Comparison of ENCODE assay signal across 15 mouse cellular contexts in the genomic region with DNA sequence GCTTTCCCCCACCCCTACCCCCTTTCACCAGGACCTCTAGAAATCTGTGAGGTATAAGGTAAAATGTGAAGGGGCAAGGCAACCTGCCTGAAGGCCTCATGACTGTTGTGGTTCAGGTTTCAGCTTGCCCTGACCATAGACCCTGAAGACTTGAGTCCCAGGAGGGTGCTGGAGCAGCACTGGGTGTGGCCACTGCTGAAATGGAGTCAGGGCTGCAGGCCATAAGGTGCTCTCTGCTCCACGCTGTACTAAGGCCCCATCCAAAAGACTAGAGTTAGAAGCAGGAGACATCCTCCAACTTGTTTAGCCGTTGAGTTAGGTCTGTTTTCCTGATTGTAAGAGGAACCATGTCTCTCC. TPM values are rescaled to one million over a fixed set of nuclear protein-coding genes. Genes with fewer than 3 reads are reported as not detected.
A peak's percentile ranks its signal among the peaks of the same experiment; 100 is the strongest.
DNase-seq lines count a peak whose midpoint lies in the region; TF ChIP-seq lines count a peak whose summit lies in the region.
"Had no signal": no experiment of that assay in that cellular context is flagged by ENCODE, and none has a peak within 500 bp of the region (broad histone marks: within the 10 kb centered on the region; RNA-seq: fewer than 3 reads in every experiment).

No protein-coding gene starts in this region.

- dilution Hi-C loops in CH12.LX (cut with MboI; ENCODE audit: extremely low pct_ligation_motif_present, extremely low pct_unique_long_range_greater_than_20kb, low sequenced_read_pairs), result no loop called here

- no peaks in the 10 kb centered on the region for H3K4me1 ChIP-seq in lung, adult 2 months (ENCODE audit: control insufficient read depth, insufficient read depth, low read length)
- H3K4me1 ChIP-seq in CH12.LX (ENCODE audit: control insufficient read depth in 1 of 2, insufficient read depth in 2 of 2), result peaks cover 27 to 76% of the 10 kb centered on the region in 2 experiments
- H3K4me1 ChIP-seq in erythroblast, embryonic 14.5 days (ENCODE audit: control insufficient read depth), result peaks cover 66% of the 10 kb centered on the region
- H3K4me1 ChIP-seq: forebrain, embryonic 10.5 days; midbrain, embryonic 12.5 days; neural tube, embryonic 13.5 days had no signal

- DNase-seq in lung, adult 2 months, result no peak
- DNase-seq in lung, adult 18-20 months, result no peak
- DNase-seq in CH12.LX (ENCODE audit: extremely low read depth), result peak; percentile 59
- DNase-seq in natural killer cell, adult 2 months (ENCODE audit: low spot score in 2 of 2), result peak; percentile 20 to 24
- no peak for DNase-seq in kidney, postnatal 14 days
- DNase-seq in adrenal gland, postnatal 14 days, result no peak
- DNase-seq: cerebellum, adult 18-20 months; embryo, embryonic 11 days; gastrocnemius, postnatal 10 days; kidney, adult 8-10 months had no signal

- TF ChIP-seq POLR2A in lung, adult 2 months (IDR thresholded peaks at IDR 0.05; ENCODE audit: borderline replicate concordance, extremely low read depth, low read depth, low read length), result no peak
- TF ChIP-seq POLR2A in CH12.LX (IDR thresholded peaks at IDR 0.05; ENCODE audit: low read depth, low read length), result no peak

- H3K27me3 ChIP-seq in CH12.LX (replicated peaks), result no peaks in the 10 kb centered on the region
- H3K27me3 ChIP-seq in erythroblast, embryonic 14.5 days (ENCODE audit: control insufficient read depth), result no peaks in the 10 kb centered on the region
- H3K27me3 ChIP-seq: midbrain, embryonic 12.5 days; neural tube, embryonic 13.5 days had no signal

- no peak for TF ChIP-seq RAD21 in CH12.LX (IDR thresholded peaks at IDR 0.05; ENCODE audit: low read depth, low read length)

- no peaks in the 10 kb centered on the region for H3K9me3 ChIP-seq in CH12.LX (replicated peaks; ENCODE audit: low read length)
- H3K9me3 ChIP-seq in erythroblast, embryonic 14.5 days (ENCODE audit: control insufficient read depth, low read length), result no peaks in the 10 kb centered on the region
- H3K9me3 ChIP-seq: forebrain, embryonic 10.5 days; midbrain, embryonic 12.5 days; neural tube, embryonic 13.5 days had no signal

- H3K79me2 ChIP-seq in CH12.LX (replicated peaks; ENCODE audit: control insufficient read depth, extremely low read depth, insufficient read depth, poor library complexity, severe bottlenecking), result peaks cover 62% of the 10 kb centered on the region

- H3K36me3 ChIP-seq in CH12.LX (replicated peaks in 1 of 2; ENCODE audit: control insufficient read depth in 1 of 2, insufficient read depth in 1 of 2, low read length in 1 of 2), result peaks cover 22 to 46% of the 10 kb centered on the region in 2 experiments
- peaks cover 8% of the 10 kb centered on the region for H3K36me3 ChIP-seq in erythroblast, embryonic 14.5 days (ENCODE audit: control insufficient read depth)
- H3K36me3 ChIP-seq: forebrain, embryonic 10.5 days; midbrain, embryonic 12.5 days; neural tube, embryonic 13.5 days had no signal

- H3K27ac ChIP-seq in CH12.LX (ENCODE audit: insufficient read depth, low read depth), result peak overlapping the region; percentile 76
- H3K27ac ChIP-seq: forebrain, embryonic 10.5 days; midbrain, embryonic 12.5 days; neural tube, embryonic 13.5 days had no signal

- WGBS in lung, adult 2 months, result 72% methylated on average over 2 of the region's 2 CpGs

- in situ Hi-C loops in CH12.LX (cut with MboI; ENCODE audit: low pct_ligation_motif_present, low pct_unique_long_range_greater_than_20kb, low sequenced_read_pairs), result no loop called here

- peak overlapping the region; percentile 2 for H3K4me3 ChIP-seq in lung, adult 2 months (replicated peaks; ENCODE audit: extremely low read depth, low read depth, low read length)
- peak overlapping the region; percentile 71 to 98 (median 94) for H3K4me3 ChIP-seq in CH12.LX (replicated peaks in 1 of 3; ENCODE audit: low read depth in 2 of 3, low read length in 2 of 3, poor library complexity in 1 of 3)
- peak overlapping the region; percentile 66 for H3K4me3 ChIP-seq in erythroblast, embryonic 14.5 days (replicated peaks)
- H3K4me3 ChIP-seq: forebrain, embryonic 10.5 days; midbrain, embryonic 12.5 days; neural tube, embryonic 13.5 days had no signal

- H3K9ac ChIP-seq in CH12.LX (ENCODE audit: insufficient read depth, low read depth), result peak overlapping the region; percentile 97
- H3K9ac ChIP-seq: midbrain, embryonic 12.5 days; neural tube, embryonic 13.5 days had no signal

- no peak for TF ChIP-seq CTCF in lung, adult 2 months (IDR thresholded peaks at IDR 0.05; ENCODE audit: insufficient read depth, low read length)
- no peak for TF ChIP-seq CTCF in CH12.LX (conservative IDR thresholded peaks at IDR 0.05 in 1 of 2, IDR thresholded peaks at IDR 0.05 in 1 of 2; ENCODE audit: low read depth in 2 of 2, low read length in 2 of 2)

- H3K4me2 ChIP-seq in CH12.LX (ENCODE audit: insufficient read depth, low read depth, poor library complexity, severe bottlenecking), result peak overlapping the region; percentile 98
- H3K4me2 ChIP-seq: midbrain, embryonic 12.5 days; neural tube, embryonic 13.5 days had no signal

- TF ChIP-seq EP300 in CH12.LX (IDR thresholded peaks at IDR 0.05; ENCODE audit: low read length), result no peak

TF ChIP-seq in CH12.LX, 34 proteins besides CTCF, POLR2A, EP300 and RAD21:
- TF ChIP-seq MAFK (IDR thresholded peaks at IDR 0.05; ENCODE audit: insufficient replicate concordance, low read length), result no peak
- peak; percentile 48; the same call in 1 of the 2 replicates for TF ChIP-seq CHD1 (IDR thresholded peaks at IDR 0.05; ENCODE audit: low read depth, low read length)
- TF ChIP-seq MAX (IDR thresholded peaks at IDR 0.05; ENCODE audit: low read length), result peak; percentile 30; the same call in 1 of the 2 replicates
- no peak for TF ChIP-seq SIN3A (IDR thresholded peaks at IDR 0.05; ENCODE audit: low read length)
- TF ChIP-seq ZC3H11A (IDR thresholded peaks at IDR 0.05; ENCODE audit: low read depth, low read length), result no peak
- peak; percentile 47; the same call in 1 of the 2 replicates for TF ChIP-seq ETS1 (conservative IDR thresholded peaks at IDR 0.05; ENCODE audit: low read depth, low read length)
- TF ChIP-seq TBP (conservative IDR thresholded peaks at IDR 0.05; ENCODE audit: low read depth, low read length), result no peak; the same call in 1 of the 2 replicates
- peak; percentile 55; the same call in 1 of the 2 replicates for TF ChIP-seq TCF12 (IDR thresholded peaks at IDR 0.05; ENCODE audit: low read depth, low read length)
- TF ChIP-seq KAT2A (IDR thresholded peaks at IDR 0.05; ENCODE audit: insufficient replicate concordance, low read length), result no peak
- peak; percentile 14; the same call in 1 of the 2 replicates for TF ChIP-seq MXI1 (IDR thresholded peaks at IDR 0.05; ENCODE audit: low read depth, low read length)
- 0 out of 2 replicates have a peak, but pooled peaks have one; percentile 9 for TF ChIP-seq IRF4 (IDR thresholded peaks at IDR 0.05; ENCODE audit: low read depth, low read length)

RNA-seq across cellular contexts. Expression of gene Psd4, which starts 19.6 kb away (rescaled TPM):
- 7.8 and 12.3 TPM in 2 replicates for polyA plus RNA-seq in lung, adult 2 months (2012; rRNA removed)
- 55.0 and 60.4 TPM in 2 replicates for total RNA-seq in CH12.LX (2012; rRNA removed)
- total RNA-seq in CH12.LX (2014; rRNA removed), result 53.0 and 54.8 TPM in 2 replicates
- polyA plus RNA-seq in CH12.LX (2012; ENCODE audit: insufficient read length, low read depth), result 62.6 and 66.8 TPM in 2 replicates
- polyA plus RNA-seq in erythroblast, embryonic 14.5 days (2012), result 0.51 and 0.54 TPM in 2 replicates
- 3.7 and 7.9 TPM in 2 replicates for total RNA-seq in adrenal gland, postnatal 14 days (2021)

RNA-seq across cellular contexts. Expression of gene Il1rn, which starts 50.3 kb away (rescaled TPM):
- 4.7 and 14.0 TPM in 2 replicates for polyA plus RNA-seq in lung, adult 2 months (2012; rRNA removed)
- 0.21 and 0.98 TPM in 2 replicates for total RNA-seq in CH12.LX (2012; rRNA removed)
- total RNA-seq in CH12.LX (2014; rRNA removed), result 0.54 and 0.71 TPM in 2 replicates
- 0.37 and 0.44 TPM in 2 replicates for polyA plus RNA-seq in CH12.LX (2012; ENCODE audit: insufficient read length, low read depth)
- not detected in 2 replicates for polyA plus RNA-seq in erythroblast, embryonic 14.5 days (2012)
- total RNA-seq in adrenal gland, postnatal 14 days (2021), result 0.56 and 1.0 TPM in 2 replicates
- polyA plus RNA-seq: forebrain, embryonic 10.5 days; hindbrain, embryonic 11.5 days; midbrain, embryonic 12.5 days had no signal

Comparison
In these comparisons a context has a peak if more than half of its experiments do, and no peak if none do; other contexts are left out.
1. DNase-seq: peak in CH12.LX (single experiment) and natural killer cell, adult 2 months (2 of 2); none in lung, adult 2 months (single experiment), lung, adult 18-20 months (0 of 2), kidney, postnatal 14 days (single experiment) and adrenal gland, postnatal 14 days (single experiment).
2. H3K4me3 ChIP-seq: peak in every context shown above with its lines; median percentile 94 in CH12.LX; 66 in erythroblast, embryonic 14.5 days; 2 in lung, adult 2 months.